Mouse (Mus musculus): ENCODE measurements around the gene Rcbtb2. TPM values are rescaled to one million over a fixed set of nuclear protein-coding genes. Genes with fewer than 3 reads are reported as not detected.
A peak's percentile ranks its signal among the peaks of the same experiment; 100 is the strongest.

Rcbtb2 gene
- polyA plus RNA-seq, 1 experiment, result 32.3 TPM

DNA sequence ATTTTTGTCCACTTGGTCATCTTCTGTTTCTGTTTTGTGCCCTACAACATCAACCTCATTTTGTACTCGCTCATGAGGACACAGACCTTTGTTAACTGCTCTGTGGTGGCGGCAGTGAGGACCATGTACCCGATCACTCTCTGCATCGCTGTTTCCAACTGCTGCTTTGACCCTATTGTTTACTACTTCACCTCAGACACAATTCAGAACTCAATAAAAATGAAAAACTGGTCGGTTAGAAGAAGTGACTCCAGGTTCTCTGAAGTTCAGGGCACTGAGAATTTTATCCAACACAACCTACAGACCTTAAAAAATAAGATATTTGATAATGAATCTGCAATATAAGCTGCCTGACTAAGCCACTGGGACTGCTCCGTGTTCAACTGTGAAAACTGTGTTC lies 116.5 kb downstream of the Rcbtb2 start:
- 2% methylated on average over 6 of the region's 6 CpGs for WGBS
- DNase-seq, result peak; percentile 60
- Histone ChIP-seq H3K27me3 (replicated peaks; ENCODE audit: control insufficient read depth, insufficient read depth, low read length) (no peaks in the 10 kb centered on the region), H3K4me3 (ENCODE audit: insufficient read depth, low read depth, low read length) (peak overlapping the region; percentile 81), H3K4me1 (ENCODE audit: control insufficient read depth, insufficient read depth, low read length) (peaks cover 9% of the 10 kb centered on the region), H3K27ac (ENCODE audit: insufficient read depth, low read depth, low read length) (peak overlapping the region; percentile 79), H3K36me3 (ENCODE audit: control insufficient read depth, insufficient read depth, low read length) (peaks cover 3% of the 10 kb centered on the region; the same call in 1 of the 2 replicates)
- TF ChIP-seq CTCF (conservative IDR thresholded peaks at IDR 0.05; ENCODE audit: insufficient read depth, insufficient read length, low read depth, low read length), result no peak
- no peak for TF ChIP-seq POLR2A (IDR thresholded peaks at IDR 0.05; ENCODE audit: low read depth, low read length)

DNA sequence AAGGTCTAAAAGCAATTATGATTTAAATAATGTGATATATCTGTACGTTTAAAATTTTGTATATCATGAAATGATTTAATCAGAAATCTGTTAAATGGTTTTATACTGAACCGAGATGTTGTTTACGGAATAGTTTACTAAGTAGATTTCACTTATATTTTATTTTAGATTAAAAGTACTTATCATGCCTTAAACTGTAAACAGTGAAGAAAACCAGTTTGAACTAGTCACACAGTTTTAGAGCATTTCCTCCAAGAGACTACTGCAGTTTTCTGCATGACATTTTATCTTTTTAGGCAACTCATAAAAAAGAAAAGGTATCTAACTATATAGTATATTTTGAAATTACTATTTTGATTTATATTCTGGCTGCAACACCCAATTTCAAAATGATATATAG lies 117.0 kb downstream of the Rcbtb2 start:
- H3K4me3 ChIP-seq (ENCODE audit: insufficient read depth, low read depth, low read length), result peak overlapping the region; percentile 81; the same call in 1 of the 2 replicates
- H3K4me1 ChIP-seq (ENCODE audit: control insufficient read depth, insufficient read depth, low read length), result peaks cover 4% of the 10 kb centered on the region; the same call in 1 of the 2 replicates
- H3K36me3 ChIP-seq (ENCODE audit: control insufficient read depth, insufficient read depth, low read length), result peaks cover 3% of the 10 kb centered on the region; the same call in 1 of the 2 replicates
- no peak for TF ChIP-seq POLR2A (IDR thresholded peaks at IDR 0.05; ENCODE audit: low read depth, low read length)
- no peak for TF ChIP-seq CTCF (conservative IDR thresholded peaks at IDR 0.05; ENCODE audit: insufficient read depth, insufficient read length, low read depth, low read length)
- DNase-seq, result no peak
- no peaks in the 10 kb centered on the region for H3K27me3 ChIP-seq (replicated peaks; ENCODE audit: control insufficient read depth, insufficient read depth, low read length)
- H3K27ac ChIP-seq (ENCODE audit: insufficient read depth, low read depth, low read length), result no peak overlapping the region
- 23% methylated on average over 3 of the region's 3 CpGs for WGBS

DNA sequence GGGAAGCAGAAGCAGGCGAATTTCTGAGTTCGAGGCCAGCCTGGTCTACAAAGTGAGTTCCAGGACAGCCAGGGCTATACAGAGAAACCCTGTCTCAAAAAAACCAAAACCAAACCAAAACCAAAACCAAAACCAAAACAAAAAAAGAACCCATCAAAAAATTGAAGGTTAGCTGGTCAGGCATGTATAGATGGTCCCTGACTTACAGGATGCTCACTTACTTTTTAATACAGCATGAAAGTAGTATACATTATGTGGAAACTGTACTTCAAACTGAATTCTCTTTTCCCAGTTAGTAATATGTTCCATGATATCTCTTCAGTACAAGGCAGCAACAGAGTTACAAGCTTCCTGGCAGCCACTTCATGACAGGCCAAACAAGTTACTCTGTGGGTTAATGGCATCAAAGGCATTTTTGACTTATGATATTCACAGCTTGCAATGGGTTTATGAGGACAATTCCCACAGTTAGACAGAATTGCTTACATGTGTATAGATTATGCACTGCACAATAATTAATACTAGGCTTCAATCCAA lies 121.3 kb downstream of the Rcbtb2 start:
- H3K36me3 ChIP-seq (ENCODE audit: control insufficient read depth, insufficient read depth, low read length), result peaks cover 3% of the 10 kb centered on the region; the same call in 1 of the 2 replicates
- no peak for TF ChIP-seq CTCF (conservative IDR thresholded peaks at IDR 0.05; ENCODE audit: insufficient read depth, insufficient read length, low read depth, low read length)
- TF ChIP-seq POLR2A (IDR thresholded peaks at IDR 0.05; ENCODE audit: low read depth, low read length), result no peak
- no peak for DNase-seq
- WGBS, result 91% methylated on average over 2 of the region's 2 CpGs
- no peak overlapping the region for H3K4me3 ChIP-seq (ENCODE audit: insufficient read depth, low read depth, low read length)
- no peaks in the 10 kb centered on the region for H3K27me3 ChIP-seq (replicated peaks; ENCODE audit: control insufficient read depth, insufficient read depth, low read length)
- no peaks in the 10 kb centered on the region for H3K4me1 ChIP-seq (ENCODE audit: control insufficient read depth, insufficient read depth, low read length)
- no peak overlapping the region; the same call in 1 of the 2 replicates for H3K27ac ChIP-seq (ENCODE audit: insufficient read depth, low read depth, low read length)

DNA sequence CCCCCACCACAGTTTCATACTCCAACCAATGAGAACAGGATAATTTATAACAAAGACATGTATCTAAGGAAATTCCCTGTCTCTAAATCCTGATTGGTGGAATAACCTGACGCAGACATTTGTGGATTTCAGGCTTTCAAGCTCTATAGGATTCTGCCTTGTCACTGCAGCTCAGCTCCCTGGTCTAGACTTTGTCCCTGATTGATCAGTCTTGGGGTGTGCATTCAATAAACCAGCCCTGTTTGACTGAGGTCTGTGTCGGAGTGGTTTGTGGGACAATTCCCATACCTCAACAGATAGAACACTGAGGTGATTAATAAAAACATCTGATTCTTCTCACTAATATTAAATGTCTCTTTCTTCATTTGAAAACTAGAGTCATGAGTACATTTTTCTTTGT lies 127.2 kb downstream of the Rcbtb2 start:
- Histone ChIP-seq H3K27ac (ENCODE audit: insufficient read depth, low read depth, low read length) (no peak overlapping the region), H3K27me3 (replicated peaks; ENCODE audit: control insufficient read depth, insufficient read depth, low read length) (no peaks in the 10 kb centered on the region), H3K4me3 (ENCODE audit: insufficient read depth, low read depth, low read length) (no peak overlapping the region), H3K36me3 (ENCODE audit: control insufficient read depth, insufficient read depth, low read length) (no peaks in the 10 kb centered on the region), H3K4me1 (ENCODE audit: control insufficient read depth, insufficient read depth, low read length) (peaks cover 10% of the 10 kb centered on the region)
- DNase-seq, result no peak
- TF ChIP-seq POLR2A (IDR thresholded peaks at IDR 0.05; ENCODE audit: low read depth, low read length), result no peak
- no peak for TF ChIP-seq CTCF (conservative IDR thresholded peaks at IDR 0.05; ENCODE audit: insufficient read depth, insufficient read length, low read depth, low read length)
- 96% methylated on average over 2 of the region's 2 CpGs for WGBS

DNA sequence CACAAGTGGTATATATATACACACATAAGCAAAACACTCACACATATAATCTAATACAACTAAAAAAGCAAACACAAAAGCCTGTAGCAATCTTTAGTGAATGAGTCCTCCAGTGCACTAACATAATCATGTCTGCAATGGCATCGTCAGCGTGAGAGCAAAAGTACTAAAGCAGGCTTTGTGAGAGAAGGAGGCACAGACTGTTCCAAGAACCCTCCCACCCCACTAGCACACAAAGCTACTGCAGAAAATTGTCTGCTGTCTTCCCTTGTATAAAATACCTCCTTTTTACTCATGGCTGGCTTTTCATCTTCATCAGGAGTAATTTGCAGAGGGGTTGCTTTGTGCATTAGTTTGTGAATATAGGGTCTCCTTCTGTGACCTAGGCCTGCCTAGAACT lies 129.4 kb downstream of the Rcbtb2 start:
- TF ChIP-seq POLR2A (IDR thresholded peaks at IDR 0.05; ENCODE audit: low read depth, low read length) (no peak), CTCF (conservative IDR thresholded peaks at IDR 0.05; ENCODE audit: insufficient read depth, insufficient read length, low read depth, low read length) (no peak)
- Histone ChIP-seq H3K4me1 (ENCODE audit: control insufficient read depth, insufficient read depth, low read length) (peaks cover 13% of the 10 kb centered on the region), H3K4me3 (ENCODE audit: insufficient read depth, low read depth, low read length) (no peak overlapping the region), H3K27ac (ENCODE audit: insufficient read depth, low read depth, low read length) (peak overlapping the region; percentile 97), H3K36me3 (ENCODE audit: control insufficient read depth, insufficient read depth, low read length) (no peaks in the 10 kb centered on the region), H3K27me3 (replicated peaks; ENCODE audit: control insufficient read depth, insufficient read depth, low read length) (no peaks in the 10 kb centered on the region)
- no peak for DNase-seq
- WGBS, result 50% methylated on average over 2 of the region's 2 CpGs

DNA sequence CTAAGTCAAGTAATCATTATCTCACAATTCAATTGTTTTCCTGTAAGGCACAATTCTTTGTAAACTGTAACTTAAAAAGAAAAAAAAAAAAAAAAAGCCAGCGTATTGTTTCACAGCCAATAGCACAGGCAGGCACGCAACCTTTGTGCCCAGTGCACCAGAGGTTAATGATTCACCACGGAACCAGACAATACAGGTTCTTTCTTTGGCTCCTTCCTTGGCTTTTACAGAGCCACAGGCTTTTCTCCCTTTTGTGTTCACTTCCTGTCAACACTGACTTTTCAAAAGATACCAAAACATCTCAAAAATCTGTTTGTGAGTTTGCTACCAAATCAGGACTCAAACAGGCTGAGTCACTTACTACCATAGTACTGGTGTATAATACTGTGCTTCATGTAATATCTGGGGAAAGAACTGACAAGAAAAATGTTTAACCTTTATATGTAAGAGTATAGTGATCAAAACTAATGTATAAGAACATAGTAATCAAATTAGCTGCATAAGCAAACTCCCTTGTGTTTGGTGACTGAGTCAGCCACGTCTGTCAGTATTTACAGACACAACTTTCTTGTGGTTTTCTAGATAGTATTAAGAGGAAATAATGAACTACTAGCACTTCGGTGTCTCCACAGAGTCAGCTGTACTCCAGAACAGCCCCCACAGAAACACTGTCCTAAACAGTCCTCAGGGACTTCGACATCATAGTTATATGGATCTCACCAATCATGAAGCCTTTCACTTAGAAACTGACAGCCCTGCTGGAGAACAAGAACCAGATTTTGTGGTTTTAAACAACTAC lies 130.8 kb downstream of the Rcbtb2 start:
- DNase-seq, result peak; percentile 95

DNA sequence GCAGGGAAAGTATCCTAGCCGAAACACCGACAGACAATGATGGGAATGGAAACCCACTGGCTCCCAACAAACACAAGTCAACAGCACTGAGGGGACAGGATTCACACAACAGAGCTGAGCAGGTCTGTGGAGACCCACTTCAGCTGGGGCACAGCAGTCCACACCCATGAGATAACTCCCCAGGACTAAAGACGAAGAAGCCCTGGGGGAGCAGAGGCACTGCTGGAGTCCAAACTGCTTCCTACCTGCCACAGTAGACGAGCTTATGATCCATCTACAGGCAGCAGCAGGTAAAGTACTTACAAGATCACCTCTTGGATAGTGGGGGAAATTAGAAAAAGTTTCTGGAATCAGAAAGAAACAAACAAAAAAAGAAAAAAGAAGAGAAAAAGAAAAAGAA lies 131.6 kb downstream of the Rcbtb2 start:
- TF ChIP-seq POLR2A (IDR thresholded peaks at IDR 0.05; ENCODE audit: low read depth, low read length) (no peak), CTCF (conservative IDR thresholded peaks at IDR 0.05; ENCODE audit: insufficient read depth, insufficient read length, low read depth, low read length) (peak; percentile 32; the same call in 1 of the 2 replicates)
- H3K27ac ChIP-seq (ENCODE audit: insufficient read depth, low read depth, low read length), result peak overlapping the region; percentile 46; the same call in 1 of the 2 replicates
- DNase-seq, result peak; percentile 57
- H3K27me3 ChIP-seq (replicated peaks; ENCODE audit: control insufficient read depth, insufficient read depth, low read length), result no peaks in the 10 kb centered on the region
- no peak overlapping the region for H3K4me3 ChIP-seq (ENCODE audit: insufficient read depth, low read depth, low read length)
- 41% methylated on average over 4 of the region's 4 CpGs for WGBS
- H3K36me3 ChIP-seq (ENCODE audit: control insufficient read depth, insufficient read depth, low read length), result no peaks in the 10 kb centered on the region
- H3K4me1 ChIP-seq (ENCODE audit: control insufficient read depth, insufficient read depth, low read length), result peaks cover 13% of the 10 kb centered on the region

More for the DNA sequence above, 130.8 kb downstream of the Rcbtb2 start:
- H3K4me1 ChIP-seq (ENCODE audit: control insufficient read depth, insufficient read depth, low read length), result peaks cover 13% of the 10 kb centered on the region
- TF ChIP-seq CTCF (conservative IDR thresholded peaks at IDR 0.05; ENCODE audit: insufficient read depth, insufficient read length, low read depth, low read length) (no peak), POLR2A (IDR thresholded peaks at IDR 0.05; ENCODE audit: low read depth, low read length) (no peak)
- 25% methylated on average over 6 of the region's 6 CpGs for WGBS
- H3K27ac ChIP-seq (ENCODE audit: insufficient read depth, low read depth, low read length), result peak overlapping the region; percentile 88
- H3K27me3 ChIP-seq (replicated peaks; ENCODE audit: control insufficient read depth, insufficient read depth, low read length), result no peaks in the 10 kb centered on the region
- no peak overlapping the region for H3K4me3 ChIP-seq (ENCODE audit: insufficient read depth, low read depth, low read length)
- H3K36me3 ChIP-seq (ENCODE audit: control insufficient read depth, insufficient read depth, low read length), result no peaks in the 10 kb centered on the region
